Mouse (Mus musculus) inflammation-experienced regulatory T-cells, adult 6 months (primary cell): ENCODE measurements around the gene Camkv. TPM values are rescaled to one million over a fixed set of nuclear protein-coding genes. Genes with fewer than 3 reads are reported as not detected.

Experiments used
- ATAC-seq: one replicate; pipeline ENCODE4 v1.8.0; 2017
- polyA plus RNA-seq, 3 experiments: library from polyadenylated mRNA; unstranded; fragments of 100-300 nt; shearing (Covaris generic); gene quantifications; one replicate each; pipeline ENCODE4 v1.2.1; 2017

Camkv gene
- not detected for polyA plus RNA-seq

GRCm38 (mm10) chr9:107935374-107935773, at the start of gene Camkv:
Gene Camkv, plus strand, starts transcription at chr9:107935674.
- no peak for ATAC-seq

DNA sequence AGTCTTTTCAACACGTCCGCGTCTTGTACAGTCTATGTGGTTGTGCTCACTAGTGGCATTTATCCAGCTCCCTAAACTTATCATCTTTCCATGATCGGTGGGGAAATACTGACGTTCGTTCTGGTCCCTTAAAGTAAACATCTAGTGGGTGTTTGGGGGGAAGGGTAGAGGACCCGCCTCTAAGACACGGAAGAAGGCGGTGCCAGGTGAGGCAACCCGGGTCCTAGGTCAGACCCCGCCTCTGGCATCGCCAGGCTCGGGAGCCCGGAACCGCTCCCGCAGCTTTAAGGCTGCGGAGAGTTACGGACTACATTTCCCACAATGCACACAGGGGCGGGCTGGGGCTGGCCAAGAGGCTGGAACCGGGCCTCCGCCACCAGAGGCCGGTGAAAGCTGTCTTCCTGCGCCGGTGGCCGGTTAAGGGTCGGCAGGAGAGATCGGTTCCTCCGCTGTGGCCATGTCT, 47.6 kb upstream of the Camkv start, which contains the start of gene Mon1a:
Gene Mon1a (plus strand): TSS at position 348 of the 463 bp plus-strand sequence.
- peak; percentile 94 for ATAC-seq

DNA sequence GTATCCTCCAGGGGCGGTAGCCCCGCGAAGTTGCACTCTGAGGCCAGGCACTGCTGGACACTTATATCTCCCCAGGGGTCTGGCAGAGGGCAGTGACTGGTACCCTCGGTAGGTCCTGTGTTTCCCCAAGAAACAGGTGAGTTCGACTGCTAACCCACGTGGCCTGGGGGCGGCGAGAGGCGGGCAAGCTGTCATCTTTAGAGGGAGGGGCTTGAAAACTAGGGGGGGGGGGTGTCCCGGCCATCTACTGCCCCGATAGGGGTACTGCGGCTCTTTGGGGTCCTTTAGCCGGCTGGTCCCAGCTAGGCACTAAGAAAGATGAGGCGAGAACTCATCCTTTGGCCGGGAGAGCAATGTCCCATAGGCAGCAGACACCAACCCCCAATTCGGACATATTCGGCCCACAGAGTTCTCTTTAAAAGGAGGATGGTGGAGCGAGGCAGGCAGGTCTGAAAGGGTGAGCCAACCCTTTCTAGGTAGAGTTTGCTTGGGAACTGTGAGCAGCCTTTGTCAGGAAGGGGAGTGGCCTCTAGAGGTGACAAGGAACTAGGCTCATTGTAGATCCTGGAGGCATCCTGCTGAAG, 47.1 kb upstream of the Camkv start:
- peak; percentile 47 for ATAC-seq

DNA sequence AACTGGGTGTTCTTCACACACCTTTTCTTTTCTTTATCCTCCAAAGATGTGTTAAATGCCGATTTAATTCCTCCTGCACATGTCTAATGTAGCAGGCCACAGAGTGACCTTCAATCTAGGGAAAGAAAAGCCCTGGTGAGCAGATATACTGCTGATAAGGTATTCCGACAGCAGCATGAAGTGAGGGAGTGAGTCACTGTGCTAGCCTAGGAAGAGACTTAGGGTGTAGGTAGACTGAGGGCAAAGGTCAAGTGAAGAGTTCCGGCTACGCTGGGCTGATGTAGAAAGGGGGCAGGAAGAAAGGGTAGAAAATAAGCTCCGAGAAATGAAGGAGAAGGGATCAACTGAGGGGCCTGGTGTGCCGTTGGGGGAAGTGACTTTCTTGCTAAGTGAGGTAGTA, 45.2 kb upstream of the Camkv start:
- no peak for ATAC-seq

DNA sequence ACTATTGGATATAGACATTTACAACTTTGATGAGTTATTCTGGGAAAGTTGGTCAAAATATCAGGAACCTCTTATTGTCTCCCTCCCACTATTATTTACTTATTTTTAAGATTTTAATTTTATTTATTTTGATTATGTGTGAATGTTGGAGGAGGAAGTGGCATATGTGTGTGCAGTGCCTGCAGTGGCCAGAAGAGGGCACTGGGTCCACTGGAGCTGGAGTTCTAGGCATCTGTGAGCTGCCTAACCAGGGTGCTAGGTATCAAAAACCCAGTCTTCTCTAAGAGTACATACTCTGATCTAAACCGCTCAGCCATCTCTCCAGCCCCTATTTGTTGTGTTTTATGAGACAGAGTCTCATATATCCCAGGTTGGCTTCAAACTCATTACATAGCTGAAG, 44.5 kb upstream of the Camkv start:
- ATAC-seq: no peak

- no peak for ATAC-seq
Measured at GRCm38 (mm10) chr9:107898563-107898962, 36.9 kb upstream of the Camkv start.

- no peak for ATAC-seq
Measured at GRCm38 (mm10) chr9:107899855-107900254, 35.6 kb upstream of the Camkv start.

GRCm38 (mm10) chr9:107900840-107901626, 34.4 kb upstream of the Camkv start:
- ATAC-seq: no peak

- ATAC-seq: no peak
Measured at GRCm38 (mm10) chr9:107901627-107901914, 33.9 kb upstream of the Camkv start.

- ATAC-seq: peak; percentile 86
Measured at GRCm38 (mm10) chr9:107904726-107905125, 30.7 kb upstream of the Camkv start.

GRCm38 (mm10) chr9:107906252-107906966, 29.1 kb upstream of the Camkv start, which contains the start of gene Mst1r:
Gene Mst1r, plus strand, starts transcription at chr9:107906873.
- ATAC-seq: no peak

GRCm38 (mm10) chr9:107906967-107907800, 28.3 kb upstream of the Camkv start:
- ATAC-seq: no peak

DNA sequence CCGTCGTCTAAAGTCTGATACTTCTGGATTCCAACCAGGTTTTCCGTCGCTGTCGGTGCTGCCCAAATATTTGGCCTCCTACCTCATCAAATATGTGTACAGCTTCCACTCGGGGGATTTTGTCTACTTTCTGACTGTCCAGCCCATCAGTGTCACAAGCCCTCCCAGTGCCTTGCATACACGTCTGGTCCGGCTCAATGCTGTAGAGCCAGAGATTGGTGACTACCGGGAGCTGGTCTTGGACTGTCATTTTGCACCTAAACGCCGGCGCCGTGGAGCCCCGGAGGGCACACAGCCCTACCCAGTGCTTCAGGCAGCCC, 27.7 kb upstream of the Camkv start:
- no peak for ATAC-seq

DNA sequence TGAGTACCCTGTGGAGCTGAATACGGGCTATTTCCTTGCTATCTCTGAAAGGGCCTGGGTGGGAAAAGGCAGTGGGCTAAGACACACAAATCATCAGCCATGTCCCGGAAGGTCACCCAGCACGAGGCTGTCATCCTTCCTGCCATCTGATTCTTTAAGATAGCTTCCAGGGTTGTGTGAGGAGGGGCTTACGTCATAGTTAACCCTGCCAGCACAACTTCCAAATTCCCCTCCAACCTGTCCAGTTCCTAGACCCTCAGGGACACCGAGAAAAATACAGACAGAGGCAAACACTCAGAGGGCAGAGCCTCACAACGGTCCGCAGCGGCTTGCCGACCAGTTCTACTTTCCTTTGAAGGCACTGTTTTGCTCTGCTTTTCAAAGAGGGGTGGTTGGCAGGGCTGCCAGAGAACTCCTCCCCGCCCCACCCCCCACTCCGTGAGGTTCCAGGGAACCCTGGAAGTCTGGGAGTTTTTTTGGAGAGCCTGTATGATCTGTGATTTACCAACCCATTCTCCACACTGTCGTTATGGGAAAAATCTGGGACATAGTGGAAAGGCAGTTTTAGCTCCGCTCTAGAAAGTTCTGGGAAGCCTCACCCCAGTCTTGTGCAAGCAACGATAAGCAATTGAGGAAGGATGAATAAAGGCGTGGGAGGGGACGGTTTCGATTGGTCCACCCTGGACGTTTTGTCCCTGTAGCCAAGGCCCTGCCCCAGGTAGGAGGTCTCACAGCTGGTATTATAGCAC, 26.9 kb upstream of the Camkv start:
- ATAC-seq: no peak

DNA sequence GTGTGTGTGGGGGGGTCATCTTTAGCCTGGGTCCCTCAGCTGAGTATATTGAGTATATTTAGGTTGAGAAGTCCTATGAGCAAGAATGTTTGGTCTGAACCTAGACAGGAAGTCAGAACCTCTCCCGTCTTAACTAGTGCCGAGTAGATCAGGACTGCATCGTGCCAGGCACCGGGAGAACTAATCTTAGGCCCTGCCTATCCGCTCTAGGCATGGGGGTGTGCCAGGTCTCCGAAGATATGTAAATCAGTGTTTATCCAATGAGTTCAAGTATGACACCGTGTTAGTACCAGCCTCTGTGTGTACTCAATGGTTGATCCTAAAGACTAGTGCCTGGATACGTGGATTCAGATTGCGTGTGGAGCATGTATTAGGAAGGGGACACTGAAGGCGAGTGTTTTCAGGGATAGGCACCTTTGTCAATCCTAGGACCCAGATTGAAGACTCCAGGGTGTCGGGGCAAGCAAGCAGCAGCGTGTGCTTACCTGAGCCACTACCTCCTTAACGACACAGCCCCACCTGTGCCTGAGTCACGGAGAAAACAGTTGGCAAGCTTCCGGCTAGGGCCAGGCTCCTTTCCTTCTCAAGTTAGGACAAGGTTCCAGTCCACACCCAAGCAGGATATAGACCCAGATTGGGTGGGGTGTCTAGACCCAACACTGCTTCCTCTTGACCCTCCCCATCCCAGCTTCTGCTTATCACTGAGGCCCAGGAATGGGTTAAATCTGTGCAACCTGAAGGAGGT, 25.3 kb upstream of the Camkv start:
- no peak for ATAC-seq

DNA sequence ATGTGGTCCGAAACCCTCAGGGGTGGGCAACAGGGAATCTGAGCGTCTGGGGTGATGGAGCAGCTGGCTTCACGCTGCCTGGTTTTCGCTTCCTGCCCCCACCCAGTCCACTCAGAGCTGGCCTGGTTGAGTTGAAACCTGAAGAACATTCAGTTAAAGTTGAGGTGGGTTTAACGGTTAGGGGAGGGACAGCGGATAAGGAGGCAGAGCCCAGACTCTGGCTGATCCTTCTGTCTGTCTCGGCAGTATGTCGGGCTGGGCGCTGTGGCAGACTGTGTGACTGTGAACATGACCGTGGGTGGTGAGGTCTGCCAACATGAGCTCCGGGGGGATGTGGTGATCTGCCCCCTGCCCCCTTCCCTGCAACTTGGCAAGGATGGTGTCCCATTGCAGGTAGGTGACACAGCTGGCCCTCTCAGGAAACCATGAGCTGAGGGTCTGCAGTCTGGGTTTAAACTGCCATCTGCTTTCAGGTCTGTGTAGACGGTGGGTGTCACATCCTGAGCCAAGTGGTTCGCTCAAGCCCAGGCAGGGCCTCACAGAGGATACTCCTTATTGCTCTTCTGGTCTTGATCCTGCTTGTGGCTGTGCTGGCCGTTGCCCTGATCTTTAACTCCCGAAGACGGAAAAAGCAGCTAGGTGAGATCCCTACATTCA, 20.6 kb upstream of the Camkv start:
- ATAC-seq: no peak

DNA sequence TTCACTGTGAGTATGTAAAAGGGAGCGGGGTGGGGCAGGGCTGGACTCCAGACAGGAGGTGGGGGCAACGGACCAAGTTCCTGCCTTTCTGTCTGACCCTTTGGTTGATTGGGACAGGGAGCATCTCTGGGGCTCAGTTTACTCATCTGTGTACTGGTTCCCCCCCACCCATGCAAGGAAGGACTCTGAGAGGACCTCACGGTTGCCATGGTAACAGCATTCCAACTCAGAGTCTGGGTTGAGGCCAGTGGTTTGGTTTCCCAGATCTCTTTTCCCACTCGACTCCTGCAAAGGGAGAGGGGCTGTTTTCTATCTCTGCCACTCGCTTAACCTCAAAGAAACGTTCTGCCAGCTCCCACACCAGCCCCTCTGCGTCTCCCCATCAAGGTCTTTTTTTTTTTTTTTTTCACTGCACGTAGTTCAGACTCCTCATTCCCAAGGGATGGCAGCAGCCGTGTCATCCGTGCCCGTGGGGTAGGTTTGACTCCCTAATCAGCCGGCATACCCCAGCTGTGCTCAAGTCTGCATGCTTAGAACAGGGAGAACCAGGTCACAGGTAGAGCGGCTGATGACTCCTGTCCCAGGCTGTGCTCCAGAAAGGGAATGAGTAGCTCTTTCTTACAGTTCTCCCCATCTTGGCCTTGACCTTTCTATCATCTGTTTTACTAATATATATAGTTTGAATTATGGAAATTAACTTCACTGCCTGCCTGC, 17.4 kb upstream of the Camkv start:
- ATAC-seq: no peak

GRCm38 (mm10) chr9:107918884-107919283, 16.6 kb upstream of the Camkv start:
- no peak for ATAC-seq

DNA sequence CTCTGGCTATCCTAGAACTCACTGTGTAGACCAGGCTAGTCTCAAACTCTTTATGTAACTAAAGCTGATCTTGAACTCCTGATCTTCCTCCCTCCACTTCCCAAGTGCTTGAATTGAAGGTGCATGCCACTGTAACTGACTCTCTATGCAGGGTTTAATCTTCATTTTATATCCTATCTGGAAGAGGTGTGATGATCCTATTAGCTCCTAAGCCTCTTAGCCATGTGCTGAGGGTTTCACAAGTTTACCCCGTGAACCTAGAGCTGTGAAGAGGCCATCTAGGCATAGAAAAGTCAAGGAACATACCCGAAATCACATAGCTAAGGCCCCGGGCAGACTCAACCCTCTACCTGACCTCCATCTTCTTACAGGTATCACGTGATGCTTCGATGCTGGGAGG, 16.0 kb upstream of the Camkv start:
- no peak for ATAC-seq

DNA sequence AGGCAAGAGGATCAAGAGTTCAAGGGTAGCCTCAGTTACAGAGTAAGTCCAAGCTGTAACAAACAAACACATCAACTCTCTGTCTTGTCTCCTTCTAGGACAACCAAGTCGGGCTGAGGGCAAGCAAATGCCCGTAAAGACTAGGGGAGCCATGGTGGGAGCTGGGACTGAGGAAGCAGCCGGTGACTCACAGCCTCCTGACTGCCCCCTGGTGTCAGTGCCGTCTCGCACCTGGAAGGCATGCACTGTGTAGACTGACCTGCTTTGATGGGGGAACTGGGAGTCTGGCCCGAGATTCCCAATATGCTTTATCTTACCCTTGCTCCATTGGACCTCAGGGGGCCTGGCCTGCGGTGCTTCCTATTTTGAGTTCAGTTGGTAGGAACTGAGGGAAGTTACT, 12.5 kb upstream of the Camkv start:
- no peak for ATAC-seq
